Mouse (Mus musculus) adrenal gland, adult 2 months (tissue): ENCODE data around the gene Bysl. TPM values are rescaled to one million over a fixed set of nuclear protein-coding genes. Genes with fewer than 3 reads are reported as not detected.
"Not testable (repeated sequence)": the region's sequence is repeated elsewhere in the genome, so short reads cannot be mapped to it uniquely, and the experiment has no call there.

Experiments used
- DNase-seq: peaks from one replicate; pipeline ENCODE4 v3.0.0; 2021
- polyA plus RNA-seq: library from polyadenylated mRNA; depleted of rRNA; stranded (reverse); fragments of >200 nt; gene quantifications from 2 replicates; pipeline ENCODE4 v1.2.3, GENCODE M21; 2012
- total RNA-seq, 2 experiments: library from RNA; stranded (reverse); gene quantifications; 2 replicates each; pipeline ENCODE4 v1.2.3; 2021

Bysl gene
- total and polyA plus RNA-seq, 3 experiments = 11.7 to 22.5 (median 17.6) TPM

DNA sequence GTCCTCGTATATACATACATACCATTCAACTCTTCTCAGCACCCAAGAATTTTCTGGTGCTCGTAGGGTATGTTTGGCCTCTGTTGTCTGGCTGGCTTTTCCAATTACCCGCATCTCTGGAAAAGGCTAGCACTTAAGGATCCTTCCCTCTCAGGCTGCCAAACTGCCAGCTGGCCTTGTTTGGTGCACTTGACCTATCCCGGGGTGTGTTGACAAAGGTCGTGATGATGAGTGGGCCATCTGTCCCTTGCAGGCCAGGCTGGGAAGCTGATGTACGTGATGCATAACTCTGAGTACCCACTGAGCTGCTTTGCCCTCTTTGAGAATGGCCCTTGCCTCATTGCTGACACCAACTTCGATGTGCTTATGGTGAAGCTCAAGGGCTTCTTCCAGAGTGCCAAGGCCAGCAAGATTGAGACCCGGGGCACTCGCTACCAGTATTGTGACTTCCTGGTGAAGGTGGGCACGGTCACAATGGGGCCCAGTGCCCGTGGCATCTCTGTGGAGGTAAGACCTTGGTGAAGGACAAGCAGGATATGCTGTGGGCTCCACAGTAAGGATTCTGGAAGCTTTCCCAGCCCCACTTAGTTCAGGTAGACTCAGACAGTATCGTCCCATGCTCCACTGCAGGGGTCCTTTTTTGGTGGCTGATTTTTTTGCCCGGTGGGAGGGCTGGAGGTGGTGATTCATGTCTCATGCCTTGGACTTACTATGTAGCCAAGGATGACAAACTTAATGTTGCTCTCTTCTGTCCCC is 7.4 kb upstream of the Bysl start:
- peak; percentile 64 for DNase-seq

GRCm38 (mm10) chr17:47617605-47618307 is 6.5 kb upstream of the Bysl start:
- no peak for DNase-seq

- no peak for DNase-seq
Observed at GRCm38 (mm10) chr17:47616652-47617051, 5.4 kb upstream of the Bysl start.

DNA sequence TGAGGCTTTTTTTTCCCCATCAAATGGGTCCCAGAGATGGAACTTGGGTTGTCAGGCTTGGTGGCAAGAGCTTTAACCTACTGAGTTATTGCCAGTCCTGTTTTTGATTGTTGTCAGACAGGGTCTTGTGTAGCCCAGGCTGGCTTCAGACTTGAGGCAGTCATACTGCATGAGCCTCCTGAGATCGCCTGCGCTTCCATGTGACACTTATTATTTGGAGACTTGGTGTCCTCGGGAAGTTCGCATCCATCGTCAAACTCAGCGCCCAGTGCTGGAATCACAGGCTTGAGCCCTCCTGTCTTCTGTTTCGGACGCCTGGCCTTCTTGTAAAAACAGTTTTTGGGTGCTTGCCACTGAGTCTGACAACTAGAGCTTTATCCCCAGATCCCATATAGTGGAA is 4.8 kb upstream of the Bysl start:
- no peak for DNase-seq

DNA sequence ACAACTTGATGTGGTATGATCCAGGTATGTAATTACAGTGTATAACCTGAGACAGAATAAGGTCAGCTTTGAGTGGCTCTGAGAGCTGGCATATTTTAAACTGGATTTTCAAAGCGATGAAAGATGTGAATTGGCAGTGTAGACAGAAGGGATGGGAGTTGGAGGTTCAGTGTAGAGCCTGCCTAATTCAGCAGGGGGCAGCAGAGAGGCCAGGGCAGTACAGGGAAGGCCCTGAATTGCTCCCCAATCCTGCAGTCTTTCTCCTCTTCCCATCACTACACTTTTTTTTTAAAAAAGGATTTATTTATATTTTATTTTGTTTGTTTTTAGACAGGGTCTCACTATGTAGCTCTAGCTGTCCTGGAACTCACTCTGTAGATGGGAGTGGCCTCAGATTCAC is 2.7 kb upstream of the Bysl start:
- peak; percentile 55 for DNase-seq

DNA sequence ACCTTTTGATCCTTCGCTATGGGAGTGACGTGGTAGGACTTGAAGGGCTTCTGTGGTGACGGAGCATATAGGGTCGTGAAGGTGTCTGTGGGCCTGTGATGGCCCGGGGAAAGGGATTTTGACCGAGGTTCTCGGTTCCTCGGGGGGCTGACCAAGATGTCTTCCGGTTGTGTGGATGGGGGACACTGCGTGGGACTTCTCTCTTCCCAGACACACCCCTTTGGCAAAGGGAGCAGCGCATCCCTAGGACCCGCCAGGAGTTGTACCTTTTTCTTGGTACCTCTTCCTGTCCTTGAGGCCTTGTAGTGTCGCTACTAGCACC is 330 bp upstream of the Bysl start:
- DNase-seq = no peak

- no peak for DNase-seq
Observed at GRCm38 (mm10) chr17:47609182-47609581, 2.1 kb downstream of the Bysl start.

GRCm38 (mm10) chr17:47606220-47606619 is 5.1 kb downstream of the Bysl start:
- peak; percentile 35 for DNase-seq

- DNase-seq = no peak
Observed at GRCm38 (mm10) chr17:47602289-47602688, 9.0 kb downstream of the Bysl start.

DNA sequence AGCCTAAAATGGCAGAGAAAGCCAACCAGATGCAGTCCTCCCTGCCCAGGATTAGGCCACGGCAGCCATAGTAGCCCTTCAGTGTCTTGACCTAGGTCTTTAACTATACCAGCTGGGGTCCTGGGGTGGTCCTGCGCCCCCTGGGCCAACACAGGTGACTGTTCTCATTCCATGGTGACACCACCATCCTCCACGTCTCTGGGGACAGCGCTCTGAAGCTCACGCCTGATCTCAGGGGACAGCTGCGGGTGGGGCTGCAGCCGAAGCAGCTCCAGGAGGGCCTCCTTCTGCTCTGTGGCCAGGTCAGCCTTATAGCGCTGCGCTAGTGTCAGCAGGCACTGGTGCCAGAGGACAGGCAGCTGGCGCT is 9.9 kb downstream of the Bysl start:
- no peak for DNase-seq

- DNase-seq = no peak
Observed at GRCm38 (mm10) chr17:47600601-47601388, 10.5 kb downstream of the Bysl start.

DNA sequence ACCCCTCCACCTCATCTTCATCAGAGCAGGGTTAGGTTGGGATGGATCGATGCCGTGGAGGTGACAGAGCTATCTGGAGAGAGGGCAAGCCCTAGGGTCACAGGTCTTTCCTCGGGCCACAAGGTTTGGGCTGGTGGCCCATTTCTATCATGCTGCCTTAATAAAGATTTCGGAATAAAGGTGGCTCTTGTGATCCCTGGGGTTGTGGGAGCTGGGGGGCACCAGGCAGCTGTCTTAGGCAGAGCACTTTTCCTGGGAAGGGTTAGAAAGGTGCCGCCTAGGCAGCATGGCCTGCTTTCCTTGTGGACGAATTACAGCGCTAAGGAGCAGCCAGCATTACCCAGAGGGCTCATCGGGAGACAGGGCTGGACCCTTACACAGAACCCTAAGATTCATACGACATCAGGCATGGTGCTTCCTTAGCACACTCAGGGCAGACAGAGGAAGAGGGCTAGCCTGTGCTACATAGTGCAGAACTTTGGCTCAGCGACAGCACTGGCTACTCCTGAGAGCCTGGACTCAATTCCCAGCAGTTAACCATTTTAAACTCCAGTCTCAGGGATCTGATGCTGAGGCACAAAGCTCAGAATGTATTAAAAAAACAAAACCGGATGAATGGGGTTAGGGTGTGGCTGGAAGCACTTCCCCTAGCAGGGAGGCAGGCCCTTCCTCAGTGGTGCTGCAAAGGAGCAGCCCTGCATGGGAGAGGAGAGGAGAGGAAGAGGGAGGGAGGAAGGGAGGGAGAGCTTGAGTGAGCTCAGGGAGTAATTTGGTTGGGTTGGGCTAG is 11.6 kb downstream of the Bysl start:
- peak; percentile 41 for DNase-seq

GRCm38 (mm10) chr17:47598580-47599304 is 12.6 kb downstream of the Bysl start:
- not testable (repeated sequence) for DNase-seq

- peak; percentile 67 for DNase-seq
Observed at GRCm38 (mm10) chr17:47597838-47598579, 13.3 kb downstream of the Bysl start.

- DNase-seq = peak; percentile 61
Observed at GRCm38 (mm10) chr17:47597261-47597660, 14.0 kb downstream of the Bysl start.

- DNase-seq = peak; percentile 31
Observed at GRCm38 (mm10) chr17:47596839-47597164, 14.5 kb downstream of the Bysl start.

DNA sequence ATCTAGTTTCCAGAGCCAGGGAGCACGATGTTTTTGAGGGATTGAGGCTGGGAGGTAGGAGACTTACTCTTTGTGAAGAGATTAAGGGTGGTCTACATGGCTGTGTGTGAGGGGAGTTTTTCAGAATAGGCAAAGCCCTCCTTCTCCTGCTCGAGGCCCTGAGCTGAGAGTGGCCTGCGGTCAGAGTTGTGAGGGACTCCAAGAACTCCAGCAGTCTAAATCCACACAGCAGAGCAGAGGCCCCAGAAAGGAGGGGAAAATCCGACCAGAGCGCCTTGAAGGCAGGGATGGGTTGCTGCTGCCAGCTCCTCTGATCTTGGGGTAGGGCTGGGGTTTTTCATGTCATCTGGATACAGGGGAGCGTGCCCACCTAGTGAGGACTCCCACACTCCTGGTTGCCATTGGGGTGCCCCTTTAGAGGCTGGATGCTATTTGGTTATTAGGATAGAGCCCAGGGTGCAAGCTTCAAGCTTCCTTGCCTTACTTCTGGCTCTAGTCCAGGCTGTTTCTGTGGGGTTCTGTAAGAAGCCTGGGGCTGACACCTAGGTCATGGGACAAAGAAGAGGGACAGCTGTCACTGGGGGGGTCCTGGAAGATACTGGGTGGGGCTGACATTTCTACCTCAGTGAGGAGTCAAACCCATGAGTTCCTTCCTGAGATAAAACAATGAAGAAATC is 15.0 kb downstream of the Bysl start:
- peak; percentile 43 for DNase-seq

DNA sequence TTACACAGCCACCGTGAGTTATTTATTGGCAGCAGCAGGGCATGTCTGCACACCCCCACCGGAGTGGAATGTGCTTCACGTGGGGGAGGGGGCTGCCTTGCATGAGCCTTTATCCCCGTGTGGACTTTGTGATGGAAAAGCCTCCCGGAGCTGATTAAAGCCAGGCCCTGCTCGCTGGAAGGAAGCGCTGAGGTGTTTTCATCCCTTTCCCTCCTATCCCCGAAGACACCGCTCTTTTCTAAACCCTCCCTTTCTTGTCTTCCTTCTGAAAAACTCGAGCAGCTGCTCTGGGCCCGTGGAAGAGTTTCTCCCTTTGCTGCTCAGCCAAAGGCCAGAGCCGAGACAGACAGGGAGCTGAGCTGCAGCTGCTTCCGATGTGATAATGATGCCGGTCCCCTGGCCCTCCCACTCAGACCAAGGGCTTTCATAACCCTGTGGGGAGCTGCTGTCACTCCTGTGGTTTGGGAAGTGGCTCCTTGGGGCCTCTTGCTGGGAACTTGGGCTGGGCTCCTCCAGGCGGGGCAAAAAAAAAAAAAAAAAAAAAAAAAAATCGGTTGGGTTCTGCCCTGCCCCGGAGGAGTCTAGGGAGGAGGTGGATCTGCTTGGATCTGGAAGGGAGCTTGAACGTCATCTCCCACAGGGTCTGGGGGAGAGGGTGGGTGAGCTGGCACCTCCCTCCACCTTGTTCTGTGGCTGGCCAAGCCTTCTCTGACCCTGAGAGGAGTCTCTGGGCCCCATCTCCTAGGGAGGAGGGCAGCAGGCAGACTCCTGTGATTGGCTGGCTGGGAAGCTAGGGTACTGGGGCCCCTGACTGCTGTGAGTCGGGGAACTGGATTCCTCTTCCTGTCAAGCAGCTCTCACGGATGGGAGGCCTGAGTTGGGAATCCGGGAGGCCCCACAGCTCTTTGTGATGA is 15.8 kb downstream of the Bysl start:
- DNase-seq = peak; percentile 84

- no peak for DNase-seq
Observed at GRCm38 (mm10) chr17:47594969-47595247, 16.4 kb downstream of the Bysl start.
